Mouse (Mus musculus) MN1 (cell line): ENCODE measurements around the gene Hyal2.

Experiments
- DNase-seq: peaks from one replicate; pipeline ENCODE4 v3.0.0-alpha.2; 2016; ENCODE audit warnings: low spot score

The Hyal2 gene

GRCm38 (mm10) chr9:107567702-107568319 is at the start of gene Hyal2:
Hyal2 (plus strand) TSS chr9:107567945.
- DNase-seq = no peak

DNA sequence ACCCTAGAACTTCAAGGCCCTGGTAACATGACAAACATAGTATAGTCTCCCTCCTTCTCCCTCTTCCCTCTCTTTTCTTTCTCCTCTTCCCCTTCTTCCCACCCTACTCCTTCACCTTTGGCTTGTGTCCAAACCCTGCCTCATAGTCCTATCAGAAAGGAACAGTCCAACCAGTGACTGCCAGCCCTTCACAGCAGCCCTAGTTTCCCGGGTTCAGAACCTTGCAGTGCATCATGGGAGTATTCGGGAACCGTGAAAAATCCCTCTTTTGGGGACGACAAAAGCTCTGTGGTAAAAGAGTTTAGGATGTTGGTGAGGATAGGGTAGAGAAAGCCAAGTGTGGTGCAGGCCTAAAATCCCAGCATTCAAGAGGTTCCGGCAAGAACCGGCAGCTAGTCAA is 47.4 kb upstream of the Hyal2 start:
- no peak for DNase-seq

DNA sequence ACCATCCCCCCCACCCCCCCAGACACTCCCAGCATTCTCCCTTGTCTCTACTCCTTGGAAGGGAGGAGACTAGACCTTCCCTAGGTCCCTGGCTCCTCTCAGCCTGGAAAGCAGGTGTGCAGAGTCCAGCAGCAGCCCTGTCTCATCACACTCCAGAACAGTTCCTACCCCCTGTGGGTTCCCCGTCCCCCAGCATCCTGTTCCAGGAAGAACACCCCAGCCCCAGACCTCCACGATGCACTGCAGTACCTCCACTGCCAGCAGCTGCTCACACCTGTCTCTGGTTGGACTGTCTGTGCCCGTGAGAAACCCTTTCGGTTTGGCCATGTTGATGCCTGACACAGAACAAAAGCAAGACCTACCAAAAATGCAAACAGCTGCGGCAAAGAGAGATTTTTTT is 46.6 kb upstream of the Hyal2 start:
- no peak for DNase-seq

DNA sequence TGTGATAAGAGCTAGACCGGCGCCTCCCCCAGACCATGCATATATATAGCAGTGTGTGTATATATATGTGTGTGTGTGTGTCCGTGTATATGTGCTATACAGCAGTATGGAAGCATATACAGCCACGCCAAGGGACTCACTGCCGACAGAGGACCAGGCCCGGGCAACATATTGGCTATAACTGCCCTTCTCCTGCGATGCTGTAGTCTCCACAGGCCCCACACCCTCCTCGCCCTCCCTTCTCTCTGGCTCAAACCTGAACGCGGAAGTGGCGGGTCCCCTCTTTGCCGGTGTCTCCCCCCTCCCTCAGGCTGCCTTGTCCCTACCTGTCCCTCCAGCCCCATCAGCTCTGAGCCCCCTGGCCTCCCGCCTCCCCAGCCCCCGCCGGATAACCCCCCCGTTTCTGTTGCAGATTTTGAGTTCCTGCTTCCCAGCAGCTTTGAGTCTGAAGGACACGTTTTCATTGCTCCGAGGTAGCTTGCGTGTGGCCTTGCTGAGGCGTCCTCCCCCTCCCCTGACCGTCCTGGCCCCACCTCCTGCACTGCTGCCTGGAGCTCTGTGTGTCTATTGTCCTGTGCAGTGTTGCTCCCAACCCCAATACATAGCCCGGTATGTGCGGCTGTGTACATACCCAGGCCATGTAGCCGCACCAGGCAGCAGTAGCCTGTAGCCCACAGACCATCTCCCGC is 45.9 kb upstream of the Hyal2 start:
- peak; percentile 53 for DNase-seq

DNA sequence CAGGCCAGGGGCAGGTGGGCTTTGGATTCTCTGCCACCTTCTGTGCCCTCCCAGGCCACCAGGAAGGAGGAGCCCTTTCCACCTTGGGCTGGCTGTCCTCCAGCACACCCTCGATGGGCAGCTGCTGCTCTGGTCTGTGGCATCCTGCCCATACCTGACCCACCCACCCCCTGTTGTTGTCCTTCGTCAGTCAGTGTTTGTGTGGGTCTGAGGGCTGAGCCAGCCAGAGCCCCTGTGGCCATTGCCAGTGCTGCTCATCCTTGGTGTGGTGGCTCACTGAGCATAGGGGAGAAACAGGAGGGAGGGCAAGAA is 45.4 kb upstream of the Hyal2 start:
- peak; percentile 40 for DNase-seq

GRCm38 (mm10) chr9:107526198-107527026 is 41.3 kb upstream of the Hyal2 start:
- DNase-seq = no peak

DNA sequence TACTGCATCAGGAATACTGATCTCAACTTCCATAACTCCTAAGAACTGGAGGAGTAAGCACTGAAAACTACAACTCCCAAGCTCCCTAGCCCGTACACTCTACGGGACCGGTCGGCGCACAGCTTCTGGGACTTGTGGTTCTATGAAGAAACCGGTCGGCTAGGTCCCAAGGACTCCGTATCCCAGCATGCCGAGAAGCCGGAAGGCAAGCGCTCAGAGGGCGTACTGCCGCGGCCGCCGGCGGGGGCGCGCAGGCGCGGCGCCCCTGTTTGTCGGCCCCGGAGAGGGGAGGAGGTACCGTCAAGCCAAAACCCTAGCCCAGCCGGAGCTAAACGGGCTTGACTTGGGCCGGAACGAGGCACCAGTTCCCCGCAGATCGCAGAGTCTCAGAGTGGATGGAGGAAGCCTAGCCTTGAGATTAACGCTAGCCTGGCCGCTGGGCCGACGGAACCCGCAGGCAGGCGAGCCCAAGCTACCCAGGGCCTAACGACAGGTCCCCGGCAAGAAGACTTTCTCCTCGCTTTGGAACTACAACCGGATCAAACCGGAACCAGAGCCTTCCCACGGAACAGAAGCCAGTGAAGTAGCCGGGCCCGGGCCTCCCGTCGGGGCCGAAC is 33.8 kb upstream of the Hyal2 start, which contains the start of gene Tmem115:
Gene Tmem115, plus strand, starts transcription at position 155 of the 617 bp plus-strand sequence.
- peak; percentile 96 for DNase-seq

DNA sequence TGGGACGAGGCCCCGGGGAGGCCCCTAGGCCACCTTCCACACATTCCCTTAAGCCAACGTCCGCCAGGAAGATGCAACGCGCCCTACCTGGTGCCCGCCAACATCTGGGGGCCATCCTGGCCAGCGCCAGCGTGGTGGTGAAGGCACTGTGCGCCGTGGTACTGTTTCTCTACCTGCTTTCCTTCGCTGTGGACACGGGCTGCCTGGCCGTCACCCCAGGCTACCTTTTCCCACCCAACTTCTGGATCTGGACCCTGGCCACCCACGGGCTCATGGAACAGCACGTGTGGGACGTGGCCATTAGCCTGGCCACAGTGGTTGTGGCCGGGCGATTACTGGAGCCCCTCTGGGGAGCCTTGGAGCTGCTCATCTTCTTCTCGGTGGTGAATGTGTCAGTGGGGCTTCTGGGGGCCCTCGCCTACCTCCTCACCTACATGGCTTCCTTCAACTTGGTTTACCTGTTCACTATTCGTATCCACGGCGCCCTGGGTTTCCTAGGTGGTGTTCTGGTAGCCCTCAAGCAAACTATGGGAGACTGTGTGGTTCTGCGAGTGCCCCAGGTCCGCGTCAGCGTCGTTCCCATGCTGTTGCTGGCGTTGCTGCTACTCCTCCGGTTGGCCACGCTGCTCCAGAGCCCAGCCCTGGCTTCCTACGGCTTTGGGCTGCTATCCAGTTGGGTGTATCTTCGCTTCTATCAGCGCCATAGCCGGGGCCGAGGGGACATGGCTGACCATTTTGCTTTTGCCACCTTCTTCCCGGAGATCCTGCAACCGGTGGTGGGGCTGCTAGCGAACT is 33.1 kb upstream of the Hyal2 start:
- DNase-seq = no peak

- no peak for DNase-seq
Measured at GRCm38 (mm10) chr9:107538231-107538630, 29.5 kb upstream of the Hyal2 start.

GRCm38 (mm10) chr9:107538711-107539110 is 29.0 kb upstream of the Hyal2 start:
- no peak for DNase-seq

DNA sequence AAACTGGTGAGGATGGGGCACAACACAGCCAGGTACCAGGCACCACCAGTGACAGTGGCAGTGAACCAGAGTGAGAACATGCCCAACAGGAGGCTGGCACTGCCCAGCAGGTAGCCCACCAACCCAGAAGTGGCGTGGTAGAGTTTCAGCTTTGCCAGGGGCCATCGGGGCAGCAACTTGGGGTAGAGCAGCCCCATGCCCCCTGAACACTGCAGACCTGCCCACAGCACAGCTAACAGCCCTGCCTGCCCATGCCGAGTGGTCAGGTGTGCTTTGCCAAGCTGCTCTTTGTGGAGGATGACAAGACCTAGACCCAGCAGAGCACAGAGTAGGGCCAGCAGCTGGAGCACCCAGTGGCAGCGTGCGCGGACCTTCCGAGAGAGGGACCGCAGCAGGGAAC is 27.8 kb upstream of the Hyal2 start:
- no peak for DNase-seq

- no peak for DNase-seq
Measured at GRCm38 (mm10) chr9:107540420-107540819, 27.3 kb upstream of the Hyal2 start.

GRCm38 (mm10) chr9:107541005-107541404 is 26.7 kb upstream of the Hyal2 start:
- no peak for DNase-seq

- peak; percentile 95 for DNase-seq
Measured at GRCm38 (mm10) chr9:107541474-107542351, 26.0 kb upstream of the Hyal2 start, which contains the start of the genes Cyb561d2 and Nprl2. Cyb561d2 (minus strand) TSS chr9:107542193. Nprl2 (plus strand) TSS chr9:107542226.

GRCm38 (mm10) chr9:107542352-107542686 is 25.4 kb upstream of the Hyal2 start:
- DNase-seq = no peak

DNA sequence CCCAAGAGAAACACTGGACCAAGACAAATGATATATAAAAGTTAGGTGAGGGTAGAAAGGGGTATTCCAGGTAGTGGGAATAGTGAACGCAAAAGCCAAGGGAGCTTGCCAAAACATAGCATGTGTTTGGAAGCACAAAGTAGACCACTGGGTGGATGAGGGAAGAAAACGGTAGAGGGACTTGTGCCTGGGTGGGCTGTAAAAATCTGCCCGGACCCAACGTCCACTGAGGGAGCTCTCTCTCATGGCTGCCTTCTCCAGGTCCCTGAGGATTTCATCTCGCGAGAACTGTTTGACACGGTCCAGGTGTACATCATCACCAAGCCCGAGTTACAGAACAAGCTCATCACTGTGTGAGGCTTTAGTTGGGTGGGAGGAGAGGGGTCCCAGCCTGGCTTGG is 25.0 kb upstream of the Hyal2 start:
- peak; percentile 35 for DNase-seq

DNA sequence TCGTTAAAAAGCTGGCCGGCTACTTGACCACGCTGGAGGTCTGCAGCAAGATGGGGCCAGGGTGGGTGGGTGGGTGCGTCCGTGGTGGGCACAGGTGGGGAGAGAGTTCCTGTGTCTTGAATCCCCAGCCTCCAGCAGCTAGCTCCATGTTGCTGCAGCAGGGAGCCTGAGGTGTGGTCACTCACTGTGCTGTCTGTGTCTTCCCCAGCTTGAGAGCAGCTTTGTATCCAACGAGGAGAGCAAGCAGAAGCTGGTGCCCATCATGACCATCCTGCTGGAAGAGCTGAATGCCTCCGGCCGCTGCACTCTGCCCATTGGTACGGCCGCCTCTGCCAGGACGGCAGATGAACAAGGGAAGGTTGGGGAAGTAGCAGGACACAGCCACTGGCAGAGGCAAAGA is 24.4 kb upstream of the Hyal2 start:
- DNase-seq = no peak

GRCm38 (mm10) chr9:107544196-107544700 is 23.5 kb upstream of the Hyal2 start:
- DNase-seq = no peak

DNA sequence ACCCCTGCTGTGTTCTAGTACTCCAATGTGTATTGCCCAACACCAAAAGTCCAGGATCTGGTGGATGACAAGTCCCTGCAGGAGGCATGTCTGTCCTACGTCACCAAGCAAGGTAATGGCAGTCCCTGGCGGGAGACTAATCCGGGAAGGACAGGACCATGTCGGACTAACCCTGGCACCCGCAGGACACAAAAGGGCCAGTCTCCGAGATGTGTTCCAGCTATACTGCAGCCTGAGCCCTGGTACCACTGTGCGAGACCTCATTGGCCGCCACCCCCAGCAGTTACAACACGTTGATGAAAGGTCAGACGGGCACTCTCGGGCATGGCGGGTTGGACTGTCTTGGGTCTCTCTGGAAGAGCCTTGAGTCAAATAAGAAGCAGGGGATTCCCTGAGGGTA is 23.0 kb upstream of the Hyal2 start:
- DNase-seq = no peak

GRCm38 (mm10) chr9:107545199-107545598 is 22.5 kb upstream of the Hyal2 start:
- DNase-seq = no peak

- peak; percentile 77 for DNase-seq
Measured at GRCm38 (mm10) chr9:107545602-107546001, 22.1 kb upstream of the Hyal2 start.
